Mouse (Mus musculus) stomach, postnatal 0 days (tissue): ENCODE measurements around the gene Serpina3j.

Experiments
- CTCF ChIP-seq: IDR thresholded peaks from 2 replicates; pipeline ENCODE4 v1.5.1; 2016; ENCODE audit warnings: antibody characterized with exemption, low read depth, mild to moderate bottlenecking, moderate library complexity
- EP300 ChIP-seq: optimal IDR thresholded peaks from 2 replicates; pipeline ENCODE3; 2016; ENCODE audit warnings: antibody characterized with exemption

GRCm38 (mm10) chr12:104293963-104294362 lies 20.4 kb upstream of the Serpina3j start:
- TF ChIP-seq CTCF: no peak
- TF ChIP-seq EP300: no peak
